Mouse (Mus musculus): ENCODE data around the gene Pmf1. TPM values are rescaled to one million over a fixed set of nuclear protein-coding genes. Genes with fewer than 3 reads are reported as not detected.
"Not testable (repeated sequence)": the region's sequence is repeated elsewhere in the genome, so short reads cannot be mapped to it uniquely, and the experiment has no call there.

Pmf1 gene
- polyA plus RNA-seq, 1 experiment from 2014 or later = 152 TPM

DNA sequence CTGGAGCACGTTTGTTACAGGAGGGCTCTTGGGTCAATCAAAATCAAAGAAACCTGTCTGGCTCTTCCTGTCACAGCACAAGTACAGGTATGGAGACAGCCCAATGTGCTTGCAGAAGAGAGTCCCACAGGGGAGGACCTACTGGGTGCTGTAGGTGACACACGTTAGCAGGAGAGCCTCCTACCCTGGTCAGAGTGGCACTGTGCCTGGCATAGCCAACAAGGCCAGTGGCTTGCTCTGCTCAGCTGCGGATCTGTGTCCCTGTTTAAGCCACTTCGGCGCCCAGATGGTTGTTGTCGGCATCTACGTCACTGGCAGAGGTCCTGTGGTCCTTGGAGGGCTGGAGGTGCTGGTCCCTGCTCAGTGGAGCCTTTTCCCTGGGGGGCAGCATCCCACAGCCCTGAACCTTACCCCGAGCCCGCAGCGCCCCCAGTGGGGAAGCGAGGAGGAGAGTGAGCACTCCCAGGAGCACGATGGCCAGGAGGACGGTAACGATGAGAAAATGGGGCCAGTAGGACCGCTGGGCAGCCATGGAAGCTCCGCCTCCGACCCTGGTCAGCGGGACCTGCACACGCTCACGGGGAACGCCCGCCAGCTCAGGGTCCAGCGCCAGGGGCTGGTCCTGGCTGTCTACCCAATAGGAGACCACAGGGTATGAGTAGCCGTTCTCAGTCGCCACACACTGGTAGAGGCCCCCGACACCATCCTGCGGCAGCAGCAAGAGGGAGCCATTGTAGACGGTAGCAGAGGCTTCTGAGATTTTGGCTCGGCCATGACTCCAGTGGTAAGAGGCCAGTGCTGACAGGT, 26.5 kb upstream of the Pmf1 start:
- H3K4me2 ChIP-seq = peak overlapping the region; percentile 72
- WGBS = 8% methylated on average over 28 of the region's 29 CpGs
- peak overlapping the region; percentile 87 for H3K27ac ChIP-seq
- H3K9ac ChIP-seq = peak overlapping the region; percentile 41
- H3K36me3 ChIP-seq = no peaks in the 10 kb centered on the region
- peak overlapping the region; percentile 41 for H3K4me3 ChIP-seq (replicated peaks)
- H3K27me3 ChIP-seq = peaks cover under 1% of the 10 kb centered on the region; the same call in 1 of the 2 replicates
- H3K9me3 ChIP-seq (replicated peaks) = no peaks in the 10 kb centered on the region
- peak; percentile 92 for ATAC-seq (replicated peaks; ENCODE audit: low FRiP score)
- H3K4me1 ChIP-seq = peaks cover 50% of the 10 kb centered on the region

DNA sequence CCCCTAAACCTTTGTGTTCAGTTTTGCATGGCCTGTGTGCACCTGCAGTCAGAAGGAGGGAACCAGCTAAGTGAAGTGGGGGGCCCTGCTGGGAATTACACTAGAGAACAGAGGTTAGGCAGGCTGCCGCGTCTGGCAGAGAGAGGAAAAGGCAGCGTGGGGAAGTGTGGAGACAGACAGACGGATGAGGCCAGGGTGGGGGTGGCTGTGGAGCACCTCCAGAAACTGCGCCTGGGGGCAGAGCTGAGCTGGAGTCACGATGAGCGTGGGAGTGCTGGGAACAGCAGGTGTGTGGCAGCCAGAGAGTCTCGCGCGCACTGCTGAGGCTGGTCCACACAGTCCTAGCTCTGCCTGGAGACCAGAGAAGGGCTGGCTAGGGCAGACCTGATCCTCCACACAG, 25.4 kb upstream of the Pmf1 start:
- Histone ChIP-seq H3K36me3 (no peaks in the 10 kb centered on the region), H3K27ac (no peak overlapping the region), H3K9me3 (replicated peaks) (no peaks in the 10 kb centered on the region), H3K27me3 (no peaks in the 10 kb centered on the region), H3K4me3 (replicated peaks) (no peak overlapping the region), H3K4me1 (peaks cover 42% of the 10 kb centered on the region), H3K4me2 (no peak overlapping the region), H3K9ac (no peak overlapping the region)
- ATAC-seq (replicated peaks; ENCODE audit: low FRiP score) = no peak
- WGBS = 39% methylated on average over 10 of the region's 10 CpGs

DNA sequence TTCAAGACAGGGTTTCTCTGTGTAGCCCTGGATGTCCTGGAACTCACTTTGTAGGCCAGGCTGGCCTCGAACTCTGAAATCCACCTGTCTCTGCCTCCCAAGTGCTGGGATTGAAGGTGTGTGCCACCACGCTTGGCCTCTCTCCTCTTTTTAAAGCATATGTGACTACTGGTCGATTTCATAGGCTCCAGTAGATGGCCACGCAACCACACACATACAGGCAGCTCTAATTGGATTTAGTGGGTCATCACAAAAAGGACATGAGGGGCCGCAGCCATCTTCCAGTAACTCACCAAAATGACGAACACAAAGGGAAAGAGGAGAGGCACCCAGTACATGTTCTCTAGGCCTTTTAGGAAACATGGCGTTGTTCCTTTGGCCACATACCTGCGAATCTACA, 18.5 kb upstream of the Pmf1 start:
- H3K9me3 ChIP-seq (replicated peaks); H3K27ac ChIP-seq; H3K36me3 ChIP-seq; H3K4me3 ChIP-seq (replicated peaks); ATAC-seq (replicated peaks; ENCODE audit: low FRiP score); H3K27me3 ChIP-seq; H3K9ac ChIP-seq; H3K4me2 ChIP-seq: not testable (repeated sequence)
- H3K4me1 ChIP-seq = peaks cover 14% of the 10 kb centered on the region
- WGBS = 73% methylated on average over 8 of the region's 8 CpGs

DNA sequence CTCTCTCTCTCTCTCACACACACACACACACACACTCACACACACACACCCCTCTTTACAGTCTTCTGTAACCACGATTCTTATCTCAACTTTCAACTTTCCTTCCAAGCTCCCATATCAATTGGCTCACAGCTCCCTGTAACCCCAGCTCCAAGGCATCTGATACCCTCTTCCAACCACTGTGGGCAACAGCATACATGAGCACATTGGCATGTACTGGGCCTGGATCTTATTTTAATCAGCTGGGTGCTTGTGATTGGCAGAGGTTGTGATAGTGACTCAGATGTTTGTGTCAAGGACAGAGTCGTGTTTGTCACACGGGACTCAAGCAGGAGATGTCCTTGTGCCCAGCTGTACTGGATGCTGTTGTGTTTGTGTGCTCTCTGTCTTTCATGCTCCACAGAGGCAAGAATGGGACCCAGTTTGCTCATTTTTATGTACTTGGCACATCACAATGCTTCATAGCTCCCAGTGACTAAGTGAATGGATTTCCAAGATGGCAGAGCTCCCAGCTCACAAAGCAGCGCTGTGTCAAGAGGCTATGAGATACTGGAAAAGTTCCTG, 17.3 kb upstream of the Pmf1 start:
- no peaks in the 10 kb centered on the region for H3K9me3 ChIP-seq (replicated peaks)
- no peak overlapping the region for H3K9ac ChIP-seq
- no peak overlapping the region for H3K27ac ChIP-seq
- 83% methylated on average over 4 of the region's 4 CpGs for WGBS
- H3K36me3 ChIP-seq = no peaks in the 10 kb centered on the region
- ATAC-seq (replicated peaks; ENCODE audit: low FRiP score) = no peak
- H3K27me3 ChIP-seq = no peaks in the 10 kb centered on the region
- no peak overlapping the region for H3K4me2 ChIP-seq
- H3K4me3 ChIP-seq (replicated peaks) = no peak overlapping the region
- peaks cover 21% of the 10 kb centered on the region for H3K4me1 ChIP-seq

- no peak overlapping the region for H3K4me3 ChIP-seq (replicated peaks)
- no peak for ATAC-seq (replicated peaks; ENCODE audit: low FRiP score)
- no peaks in the 10 kb centered on the region for H3K9me3 ChIP-seq (replicated peaks)
- peak overlapping the region; percentile 79 for H3K4me2 ChIP-seq
- no peak overlapping the region for H3K9ac ChIP-seq
- WGBS = 75% methylated on average over 10 of the region's 10 CpGs
- H3K27ac ChIP-seq = no peak overlapping the region
- peaks cover 6% of the 10 kb centered on the region for H3K36me3 ChIP-seq
- no peaks in the 10 kb centered on the region for H3K27me3 ChIP-seq
- peaks cover 29% of the 10 kb centered on the region for H3K4me1 ChIP-seq
These were observed 15.7 kb upstream of the Pmf1 start for GRCm38 (mm10) chr3:88425708-88426420.

DNA sequence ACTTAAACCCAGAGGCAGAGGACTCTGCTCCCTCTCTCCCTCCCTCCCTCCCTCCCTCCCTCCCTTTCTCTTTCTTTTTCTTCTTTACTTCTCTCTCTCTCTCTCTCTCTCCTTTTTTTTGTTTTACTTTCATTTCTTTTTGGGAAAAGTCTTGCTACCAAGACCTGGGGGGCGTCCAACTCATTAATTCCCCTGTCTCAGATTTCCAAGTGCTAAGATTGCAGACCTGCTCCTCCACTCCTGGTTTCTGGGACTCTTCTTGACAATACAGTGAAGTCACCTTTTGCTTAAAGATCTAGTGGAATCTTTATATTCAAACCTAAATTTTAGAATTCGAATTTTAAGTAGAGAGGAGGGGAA, 15.2 kb upstream of the Pmf1 start:
- Histone ChIP-seq H3K4me1 (peaks cover 29% of the 10 kb centered on the region), H3K27me3 (no peaks in the 10 kb centered on the region), H3K36me3 (peaks cover 12% of the 10 kb centered on the region), H3K4me2 (peak overlapping the region; percentile 79), H3K4me3 (replicated peaks) (peak overlapping the region; percentile 78), H3K27ac (peak overlapping the region; percentile 58; the same call in 1 of the 2 replicates), H3K9ac (no peak overlapping the region), H3K9me3 (replicated peaks) (no peaks in the 10 kb centered on the region)
- WGBS = 6% methylated on average over 2 of the region's 2 CpGs
- ATAC-seq (replicated peaks; ENCODE audit: low FRiP score) = peak; percentile 30

- Histone ChIP-seq H3K4me3 (replicated peaks) (peak within 1 kb of the TSS; percentile 78), H3K4me1 (peaks cover 29% of the 10 kb centered on the region), H3K4me2 (peak within 1 kb of the TSS; percentile 79), H3K27me3 (no peaks in the 10 kb centered on the region), H3K9ac (peak within 1 kb of the TSS; percentile 65), H3K27ac (peak within 1 kb of the TSS; percentile 58; the same call in 1 of the 2 replicates), H3K9me3 (replicated peaks) (no peaks in the 10 kb centered on the region), H3K36me3 (peaks cover 17% of the 10 kb centered on the region)
- WGBS = 1% methylated on average over 35 of the region's 35 CpGs
- peak; percentile 97 for ATAC-seq (replicated peaks; ENCODE audit: low FRiP score)
These were observed 14.6 kb upstream of the Pmf1 start, which contains the start of gene Slc25a44 for GRCm38 (mm10) chr3:88424605-88425329. TSS of gene Slc25a44 (minus strand) at chr3:88425139.

DNA sequence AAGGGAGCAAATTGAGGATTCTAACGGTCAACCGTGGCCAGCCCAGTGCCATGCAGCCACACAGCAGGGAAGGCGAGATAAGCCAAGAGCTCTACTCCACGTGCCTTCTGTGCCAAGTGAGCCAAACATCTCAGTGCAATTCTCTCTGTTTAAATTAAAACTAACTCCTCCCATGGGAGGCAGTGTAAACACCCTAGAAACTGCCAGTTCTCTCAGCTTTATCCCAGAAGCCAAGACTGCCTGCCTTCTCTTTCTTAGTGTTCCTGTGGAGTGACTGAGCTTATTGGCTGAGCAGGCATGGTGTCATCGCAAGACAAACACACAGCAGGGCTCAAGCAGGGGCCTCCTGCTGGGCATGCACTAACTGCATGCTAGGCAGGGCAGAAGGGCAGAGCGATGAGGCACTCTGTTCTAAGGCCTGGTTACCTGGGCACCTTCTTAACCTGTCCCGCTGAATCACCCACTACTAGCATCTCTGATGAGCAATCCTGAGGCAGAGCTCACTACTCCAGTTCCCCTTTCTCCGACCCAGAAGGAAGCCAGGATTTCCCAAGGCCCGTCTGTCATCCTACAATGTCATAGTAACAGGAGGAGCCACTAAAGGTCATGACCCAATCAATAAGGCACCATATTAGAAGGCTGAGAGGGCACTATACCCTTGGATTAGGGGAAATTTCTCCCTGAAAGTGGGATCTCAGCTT, 12.0 kb upstream of the Pmf1 start:
- peaks cover 29% of the 10 kb centered on the region for H3K4me1 ChIP-seq
- no peaks in the 10 kb centered on the region for H3K27me3 ChIP-seq
- H3K4me3 ChIP-seq (replicated peaks) = no peak overlapping the region
- no peak overlapping the region for H3K9ac ChIP-seq
- H3K4me2 ChIP-seq = no peak overlapping the region
- peaks cover 43% of the 10 kb centered on the region for H3K36me3 ChIP-seq
- WGBS = 46% methylated on average over 9 of the region's 9 CpGs
- no peaks in the 10 kb centered on the region for H3K9me3 ChIP-seq (replicated peaks)
- no peak overlapping the region for H3K27ac ChIP-seq
- ATAC-seq (replicated peaks; ENCODE audit: low FRiP score) = no peak

DNA sequence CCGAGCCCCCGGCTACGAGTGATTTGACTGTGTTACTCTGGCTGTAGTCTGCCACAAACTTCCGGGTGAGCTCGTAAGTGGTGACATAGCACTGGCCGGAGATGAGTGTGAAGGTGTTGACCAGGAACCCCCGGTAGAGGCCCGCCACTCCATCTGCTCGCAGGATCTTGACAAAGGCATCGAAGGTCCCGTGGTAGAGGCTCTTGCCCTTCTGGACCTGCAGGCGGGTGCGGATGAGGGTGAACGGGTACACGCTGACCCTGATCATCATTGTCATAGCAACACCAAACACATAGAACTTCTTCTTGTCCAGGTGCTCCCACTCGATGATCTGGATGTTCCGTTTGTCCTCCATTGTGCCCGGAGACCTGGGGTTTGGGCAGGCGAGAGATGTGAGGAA, 10.6 kb upstream of the Pmf1 start:
- Histone ChIP-seq H3K4me3 (replicated peaks) (no peak overlapping the region), H3K4me1 (peaks cover 28% of the 10 kb centered on the region), H3K27ac (no peak overlapping the region), H3K9me3 (replicated peaks) (no peaks in the 10 kb centered on the region), H3K36me3 (peaks cover 57% of the 10 kb centered on the region), H3K4me2 (no peak overlapping the region), H3K27me3 (no peaks in the 10 kb centered on the region), H3K9ac (no peak overlapping the region)
- WGBS = 92% methylated on average over 19 of the region's 19 CpGs
- no peak for ATAC-seq (replicated peaks; ENCODE audit: low FRiP score)

- WGBS = 83% methylated on average over 6 of the region's 6 CpGs
- no peak overlapping the region for H3K9ac ChIP-seq
- no peak overlapping the region for H3K27ac ChIP-seq
- no peak overlapping the region for H3K4me3 ChIP-seq (replicated peaks)
- H3K4me2 ChIP-seq = no peak overlapping the region
- peaks cover 11% of the 10 kb centered on the region; the same call in 1 of the 2 replicates for H3K4me1 ChIP-seq
- H3K36me3 ChIP-seq = peaks cover 83% of the 10 kb centered on the region
- H3K9me3 ChIP-seq (replicated peaks) = no peaks in the 10 kb centered on the region
- H3K27me3 ChIP-seq = no peaks in the 10 kb centered on the region
- no peak for ATAC-seq (replicated peaks; ENCODE audit: low FRiP score)
These were observed 7.9 kb upstream of the Pmf1 start for GRCm38 (mm10) chr3:88418016-88418415.

DNA sequence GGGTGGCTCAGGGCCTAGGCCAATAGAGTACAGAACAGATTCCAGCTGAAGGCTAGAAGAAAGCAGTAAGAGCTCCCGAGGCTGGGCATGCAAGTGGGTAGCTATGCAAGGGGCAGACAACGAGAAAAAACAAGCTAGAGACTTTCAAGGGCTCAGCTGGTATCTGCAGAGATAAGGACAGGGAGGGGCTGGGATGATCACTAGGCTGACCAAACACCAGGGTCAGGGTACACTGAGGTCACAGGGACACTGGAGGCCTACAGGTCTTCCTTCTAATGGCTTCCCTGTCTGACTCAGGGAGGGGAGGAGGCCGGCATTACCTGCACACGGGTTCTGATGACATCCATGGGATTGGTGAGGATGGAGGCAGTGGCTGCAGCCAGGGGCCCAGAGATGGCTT, 5.5 kb upstream of the Pmf1 start:
- H3K4me1 ChIP-seq = peaks cover 4% of the 10 kb centered on the region
- ATAC-seq (replicated peaks; ENCODE audit: low FRiP score) = no peak
- H3K4me2 ChIP-seq = no peak overlapping the region
- no peak overlapping the region for H3K9ac ChIP-seq
- no peaks in the 10 kb centered on the region for H3K27me3 ChIP-seq
- H3K9me3 ChIP-seq (replicated peaks) = no peaks in the 10 kb centered on the region
- H3K36me3 ChIP-seq = peaks cover 95% of the 10 kb centered on the region
- no peak overlapping the region for H3K27ac ChIP-seq
- H3K4me3 ChIP-seq (replicated peaks) = no peak overlapping the region
- 87% methylated on average over 4 of the region's 4 CpGs for WGBS

All from kidney, embryonic 15.5 days (tissue).